Mouse (Mus musculus) liver, postnatal 0 days (tissue): ENCODE results near the gene Ehbp1. TPM values are rescaled to one million over a fixed set of nuclear protein-coding genes. Genes with fewer than 3 reads are reported as not detected.

Source experiments
- ATAC-seq: fragments of 200-750 bp; cut with Nextera tagmentation; 2 replicates; pipeline ENCODE4 v1.8.0; 2017; ENCODE audit warnings: mild to moderate bottlenecking, moderate library complexity
- DNase-seq: peaks from one replicate; pipeline ENCODE4 v3.0.0-alpha.2; 2016
- H3K27ac ChIP-seq: fragments of 300-500 bp; sonication (generic); 2 replicates; pipeline ENCODE4 v1.5.1; 2014; ENCODE audit warnings: antibody characterized with exemption, moderate library complexity, mild to moderate bottlenecking, low read depth
- H3K27me3 ChIP-seq: fragments of 300-500 bp; sonication (generic); 2 replicates; pipeline ENCODE4 v1.6.1; 2014; ENCODE audit warnings: low read length, control low read depth, mixed read lengths; ENCODE audit not compliant: insufficient read depth
- H3K36me3 ChIP-seq: fragments of 300-500 bp; sonication (generic); replicated peaks from 2 replicates; pipeline ENCODE4 v1.6.1; 2014; ENCODE audit warnings: mild to moderate bottlenecking, control low read depth, low read length, moderate library complexity, mixed read lengths; ENCODE audit not compliant: insufficient read depth
- H3K4me1 ChIP-seq: fragments of 300-500 bp; sonication (generic); 2 replicates; pipeline ENCODE4 v1.6.1; 2014; ENCODE audit warnings: antibody characterized with exemption, mild to moderate bottlenecking, control low read depth; ENCODE audit not compliant: insufficient read depth
- H3K4me2 ChIP-seq: fragments of 300-500 bp; sonication (generic); 2 replicates; pipeline ENCODE4 v1.6.1; 2014; ENCODE audit warnings: low read depth, mild to moderate bottlenecking, low read length, moderate library complexity, mixed read lengths
- H3K4me3 ChIP-seq: fragments of 300-500 bp; sonication (generic); 2 replicates; pipeline ENCODE4 v1.5.1; 2014; ENCODE audit warnings: low read depth, low read length
- H3K9ac ChIP-seq: fragments of 300-500 bp; sonication (generic); replicated peaks from 2 replicates; pipeline ENCODE4 v1.6.1; 2014; ENCODE audit warnings: mild to moderate bottlenecking, moderate library complexity
- H3K9me3 ChIP-seq: fragments of 300-500 bp; sonication (generic); 2 replicates; pipeline ENCODE4 v1.6.1; 2016; ENCODE audit warnings: mild to moderate bottlenecking, control low read depth, low read length, mixed read lengths
- CTCF ChIP-seq: sonication (generic); IDR thresholded peaks from 2 replicates; pipeline ENCODE4 v1.5.1; 2016; ENCODE audit warnings: antibody characterized with exemption, low read depth
- EP300 ChIP-seq: IDR thresholded peaks from 2 replicates; pipeline ENCODE4 v1.6.1; 2016; ENCODE audit warnings: antibody characterized with exemption, low read depth, mild to moderate bottlenecking
- WGBS: fragments of 180-500 bp; shearing (Covaris S2); extraction: QIAGEN DNeasy Blood & Tissue Kit; methylation state at CpG from one replicate; pipeline ENCODE4 v1.1.7; 2014; ENCODE audit not compliant: insufficient replicate concordance; 5-methylcytosine and 5-hydroxymethylcytosine counted together
- polyA plus RNA-seq: library from polyadenylated mRNA; unstranded; fragments of >200 nt; fragmentation: Nextera tagmentation; extraction: Ambion mirVana; gene quantifications from 2 replicates; pipeline ENCODE4 v1.2.1, GENCODE M21; 2015

Ehbp1 gene
- polyA plus RNA-seq, 1 experiment from 2014 or later: 1.9 TPM

DNA sequence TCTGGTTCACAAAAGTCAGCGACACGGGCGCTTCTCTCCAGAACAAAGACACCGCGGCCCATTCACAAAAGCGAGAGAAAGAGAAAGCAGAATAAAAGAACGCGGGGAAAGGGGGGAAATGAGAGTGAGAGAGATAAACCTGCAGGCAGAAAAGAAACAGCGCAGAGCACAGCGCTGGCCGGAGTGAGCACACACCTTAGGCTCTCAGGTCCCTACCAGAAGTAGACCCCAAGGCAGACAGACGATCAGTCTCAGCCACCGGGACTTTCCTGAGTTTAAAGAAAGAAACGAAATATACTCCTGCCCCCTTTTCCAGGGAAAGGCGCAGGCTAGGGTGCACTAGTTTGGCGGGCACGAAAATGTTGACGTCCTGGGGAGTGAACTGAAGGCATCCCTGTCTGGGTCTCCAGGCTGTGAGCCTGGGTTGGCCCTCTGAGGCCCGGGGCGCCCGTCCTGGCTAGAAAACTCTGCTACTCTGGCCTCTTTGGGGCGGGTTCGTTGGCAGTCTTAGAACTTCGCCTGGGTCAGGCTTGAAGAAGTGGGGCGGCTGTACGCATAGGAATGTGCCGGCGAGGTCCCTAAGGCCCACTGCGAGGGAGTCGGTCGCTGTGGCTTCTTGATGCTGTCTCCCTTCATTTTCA is 338.6 kb downstream of the Ehbp1 start:
- 1% methylated on average over 31 of the region's 31 CpGs for WGBS
- Histone ChIP-seq H3K4me2 (peak overlapping the region; percentile 82), H3K4me3 (peak overlapping the region; percentile 54), H3K4me1 (peaks cover 21% of the 10 kb centered on the region), H3K9me3 (no peaks in the 10 kb centered on the region), H3K36me3 (no peaks in the 10 kb centered on the region), H3K27me3 (peaks cover 97% of the 10 kb centered on the region), H3K27ac (no peak overlapping the region), H3K9ac (no peak overlapping the region)
- TF ChIP-seq EP300: no peak
- DNase-seq (peak; percentile 21), ATAC-seq (no peak)

GRCm38 (mm10) chr11:22002783-22003340 is 339.2 kb downstream of the Ehbp1 start, which contains the start of gene Otx1:
Gene Otx1 (minus strand): TSS chr11:22002897.
- Histone ChIP-seq H3K36me3 (no peaks in the 10 kb centered on the region), H3K27me3 (peaks cover 99% of the 10 kb centered on the region), H3K9ac (no peak within 1 kb of the TSS), H3K4me3 (peak within 1 kb of the TSS; percentile 54), H3K27ac (no peak within 1 kb of the TSS), H3K4me2 (peak within 1 kb of the TSS; percentile 82), H3K9me3 (no peaks in the 10 kb centered on the region), H3K4me1 (peaks cover 21% of the 10 kb centered on the region)
- DNase-seq: peak; percentile 22
- WGBS: 1% methylated on average over 34 of the region's 34 CpGs
- no peak for ATAC-seq
- TF ChIP-seq CTCF (no peak), EP300 (no peak)

DNA sequence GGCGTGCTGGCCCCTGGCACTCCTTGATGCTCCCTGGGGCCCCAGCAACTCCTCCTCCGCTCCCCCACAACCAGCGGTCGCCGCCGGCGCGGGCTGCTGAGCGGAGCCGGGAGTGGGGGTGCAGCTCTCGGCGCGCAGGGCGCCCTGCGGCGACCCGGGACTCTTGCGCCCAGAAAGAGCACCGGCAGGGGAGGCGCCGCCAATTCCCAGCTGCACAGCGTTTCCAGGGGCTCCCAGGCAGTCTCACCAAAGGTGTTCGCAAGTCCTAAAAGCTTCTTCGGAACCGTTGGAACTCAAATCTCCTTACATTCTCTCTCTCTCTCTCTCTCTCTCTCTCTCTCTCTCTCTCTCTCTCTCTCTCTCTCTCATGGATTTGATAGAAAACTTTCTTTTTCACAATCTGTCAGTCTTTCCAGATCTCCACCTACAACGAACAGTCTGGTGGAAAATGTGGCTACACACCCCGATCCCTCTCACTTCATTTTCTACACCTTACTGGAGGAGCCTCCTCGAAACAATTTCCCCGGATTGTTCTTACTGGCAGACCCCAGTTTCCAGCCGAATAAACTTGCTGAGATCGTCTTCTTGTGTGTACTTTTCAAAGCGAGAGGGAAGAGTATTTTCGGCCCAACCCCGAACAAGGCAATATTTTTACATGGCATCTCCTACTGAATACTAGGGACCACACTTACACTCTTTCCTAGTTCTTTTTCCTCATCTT is 339.9 kb downstream of the Ehbp1 start:
- DNase-seq (peak; percentile 48), ATAC-seq (no peak)
- H3K27me3 ChIP-seq: peaks cover 100% of the 10 kb centered on the region
- peaks cover 21% of the 10 kb centered on the region for H3K4me1 ChIP-seq
- H3K4me2 ChIP-seq: peak overlapping the region; percentile 82
- no peak overlapping the region for H3K27ac ChIP-seq
- peak overlapping the region; percentile 54 for H3K4me3 ChIP-seq
- H3K9ac ChIP-seq: no peak overlapping the region
- H3K36me3 ChIP-seq: no peaks in the 10 kb centered on the region
- under 1% methylated on average over 26 of the region's 34 CpGs for WGBS
- no peaks in the 10 kb centered on the region for H3K9me3 ChIP-seq
- TF ChIP-seq EP300: no peak
- no peak for TF ChIP-seq CTCF

GRCm38 (mm10) chr11:22001321-22002061 is 340.6 kb downstream of the Ehbp1 start:
- DNase-seq: peak; percentile 53
- peaks cover 21% of the 10 kb centered on the region for H3K4me1 ChIP-seq
- H3K9me3 ChIP-seq: no peaks in the 10 kb centered on the region
- peaks cover 100% of the 10 kb centered on the region for H3K27me3 ChIP-seq
- 1% methylated on average over 43 of the region's 59 CpGs for WGBS
- ATAC-seq: peak; percentile 84
- H3K27ac ChIP-seq: no peak overlapping the region
- H3K4me2 ChIP-seq: peak overlapping the region; percentile 82
- no peaks in the 10 kb centered on the region for H3K36me3 ChIP-seq
- no peak overlapping the region for H3K9ac ChIP-seq
- peak overlapping the region; percentile 54 for H3K4me3 ChIP-seq
- no peak for TF ChIP-seq CTCF
- no peak for TF ChIP-seq EP300

DNA sequence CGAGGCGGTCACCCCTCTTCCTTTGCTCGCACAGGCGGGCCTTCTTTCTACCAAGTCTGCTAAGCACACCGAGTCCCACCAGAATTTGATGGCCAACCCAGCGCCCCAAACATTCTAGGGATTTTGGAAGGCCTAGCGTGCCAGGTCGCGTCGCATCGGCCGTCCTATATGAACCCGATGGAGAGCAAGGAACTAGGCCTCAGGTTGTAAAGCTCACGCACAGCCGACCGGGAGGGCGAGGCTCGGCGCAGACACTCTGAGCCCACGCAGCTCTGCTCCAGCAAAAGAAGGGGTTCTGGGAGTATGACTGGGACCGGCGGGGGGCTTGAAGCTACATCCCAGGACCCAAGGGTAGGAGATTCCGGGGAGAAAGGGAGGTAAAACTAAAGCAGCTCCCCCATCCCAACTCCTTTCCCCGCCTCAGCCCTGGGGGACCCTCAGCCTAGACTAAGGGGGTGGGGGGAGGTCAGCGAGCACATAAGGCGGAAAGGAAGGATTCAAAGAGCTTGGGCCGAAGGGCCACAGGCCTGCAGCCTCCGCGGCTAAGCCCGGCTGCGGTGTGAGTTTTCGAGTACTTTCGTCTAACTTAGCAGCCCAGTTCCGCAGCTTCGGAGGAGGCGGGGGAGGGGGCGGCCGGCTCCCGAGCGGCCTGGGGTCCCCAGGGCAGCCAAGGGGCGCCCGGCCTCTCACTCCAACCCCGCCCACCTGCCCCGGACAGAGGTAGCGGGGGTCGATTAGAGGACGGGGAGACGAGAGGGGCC is 341.6 kb downstream of the Ehbp1 start:
- peaks cover 100% of the 10 kb centered on the region for H3K27me3 ChIP-seq
- H3K36me3 ChIP-seq: no peaks in the 10 kb centered on the region
- H3K4me2 ChIP-seq: peak overlapping the region; percentile 82
- 5% methylated on average over 45 of the region's 48 CpGs for WGBS
- H3K9ac ChIP-seq: no peak overlapping the region
- no peak for TF ChIP-seq CTCF
- no peak for TF ChIP-seq EP300
- no peak overlapping the region for H3K27ac ChIP-seq
- peaks cover 21% of the 10 kb centered on the region for H3K4me1 ChIP-seq
- no peak for ATAC-seq
- peak; percentile 21 for DNase-seq
- H3K4me3 ChIP-seq: peak overlapping the region; percentile 54
- no peaks in the 10 kb centered on the region for H3K9me3 ChIP-seq
